Mouse (Mus musculus) lung, postnatal 10 days (tissue): ENCODE data around the gene Wscd1.
A peak's percentile ranks its signal among the peaks of the same experiment; 100 is the strongest.

ENCODE experiments used
- DNase-seq: peaks from one replicate; pipeline ENCODE4 v3.0.0; 2021

Wscd1 gene

GRCm38 (mm10) chr11:71749671-71750070, at the start of gene Wscd1:
Wscd1 (plus strand) TSS chr11:71749920.
- DNase-seq = peak; percentile 18

GRCm38 (mm10) chr11:71728066-71728465, 21.7 kb upstream of the Wscd1 start:
- DNase-seq = no peak

- no peak for DNase-seq
Measured at GRCm38 (mm10) chr11:71729287-71729686, 20.4 kb upstream of the Wscd1 start.

GRCm38 (mm10) chr11:71733771-71734170, 15.9 kb upstream of the Wscd1 start:
- DNase-seq = no peak

GRCm38 (mm10) chr11:71737106-71737505, 12.6 kb upstream of the Wscd1 start:
- peak; percentile 34 for DNase-seq

- DNase-seq = no peak
Measured at GRCm38 (mm10) chr11:71738501-71739045, 11.1 kb upstream of the Wscd1 start.

GRCm38 (mm10) chr11:71745875-71746274, 3.8 kb upstream of the Wscd1 start:
- no peak for DNase-seq

- DNase-seq = peak; percentile 68
Measured at GRCm38 (mm10) chr11:71747719-71748118, 2.0 kb upstream of the Wscd1 start.

- DNase-seq = peak; percentile 36
Measured at GRCm38 (mm10) chr11:71750534-71751173, 934 bp downstream of the Wscd1 start.

GRCm38 (mm10) chr11:71751174-71751611, 1.5 kb downstream of the Wscd1 start:
- DNase-seq = peak; percentile 31

GRCm38 (mm10) chr11:71751689-71752088, 2.0 kb downstream of the Wscd1 start:
- no peak for DNase-seq

- no peak for DNase-seq
Measured at GRCm38 (mm10) chr11:71752626-71753025, 2.9 kb downstream of the Wscd1 start.

- DNase-seq = no peak
Measured at GRCm38 (mm10) chr11:71755115-71755514, 5.4 kb downstream of the Wscd1 start.

GRCm38 (mm10) chr11:71756325-71756724, 6.6 kb downstream of the Wscd1 start:
- no peak for DNase-seq

- no peak for DNase-seq
Measured at GRCm38 (mm10) chr11:71758211-71759110, 8.7 kb downstream of the Wscd1 start.

- DNase-seq = peak; percentile 30
Measured at GRCm38 (mm10) chr11:71760991-71761390, 11.3 kb downstream of the Wscd1 start.

- DNase-seq = no peak
Measured at GRCm38 (mm10) chr11:71763154-71763553, 13.4 kb downstream of the Wscd1 start.

- DNase-seq = no peak
Measured at GRCm38 (mm10) chr11:71763651-71764275, 14.0 kb downstream of the Wscd1 start.

- no peak for DNase-seq
Measured at GRCm38 (mm10) chr11:71764743-71765142, 15.0 kb downstream of the Wscd1 start.

- no peak for DNase-seq
Measured at GRCm38 (mm10) chr11:71765335-71765734, 15.6 kb downstream of the Wscd1 start.

GRCm38 (mm10) chr11:71766380-71766779, 16.7 kb downstream of the Wscd1 start:
- no peak for DNase-seq

GRCm38 (mm10) chr11:71767726-71768125, 18.0 kb downstream of the Wscd1 start:
- DNase-seq = no peak

GRCm38 (mm10) chr11:71769744-71770143, 20.0 kb downstream of the Wscd1 start:
- DNase-seq = no peak
